Mouse (Mus musculus) bone marrow macrophage, adult 2 months (primary cell): ENCODE measurements around the gene Phactr1.

ENCODE experiments used
- CTCF ChIP-seq: IDR thresholded peaks from 2 replicates; pipeline ENCODE4 v1.5.1; 2012; ENCODE audit warnings: low read depth, mild to moderate bottlenecking, low read length, moderate library complexity
- POLR2A ChIP-seq: IDR thresholded peaks from 2 replicates; pipeline ENCODE4 v1.6.1; 2012; ENCODE audit warnings: mild to moderate bottlenecking, low read depth, low read length, borderline replicate concordance

GRCm38 (mm10) chr13:43077485-43077884 lies 397.1 kb downstream of the Phactr1 start:
- no peak for TF ChIP-seq POLR2A
- no peak for TF ChIP-seq CTCF
